Mouse (Mus musculus) ovary, postnatal 14 days (tissue): ENCODE data around the gene Psmd3.

Source experiments
- DNase-seq: peaks from one replicate; pipeline ENCODE4 v3.0.0; 2022; ENCODE audit warnings: low spot score

Gene Psmd3

DNA sequence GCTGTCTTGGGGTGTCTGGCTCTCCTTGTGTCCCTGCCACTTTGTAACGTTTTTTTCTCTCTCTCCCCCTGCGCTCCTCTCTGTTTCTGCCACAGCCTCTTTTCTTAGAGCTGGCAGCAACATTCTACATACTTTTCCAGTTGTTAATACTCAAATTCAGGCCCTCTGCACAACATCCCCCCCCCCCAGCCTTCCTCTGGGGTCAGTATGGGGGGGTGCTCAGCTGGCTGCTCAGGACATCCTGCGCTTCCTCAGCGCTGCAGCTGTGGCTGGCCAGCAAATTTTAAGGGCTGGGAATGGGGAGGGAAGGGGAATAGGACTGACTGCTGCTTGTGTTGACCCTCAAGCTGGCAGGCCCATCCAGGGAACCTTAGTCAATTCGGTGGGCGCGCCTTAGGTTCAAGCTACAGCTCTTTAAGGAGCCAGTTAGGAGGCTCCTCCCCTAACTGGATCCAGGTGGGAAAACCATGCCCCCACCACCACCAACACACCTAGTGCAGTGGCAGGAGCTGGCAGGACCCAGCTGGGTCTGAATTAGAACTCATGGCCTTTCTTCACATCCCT, 62.2 kb downstream of the Psmd3 start:
- DNase-seq, result no peak
